Mouse (Mus musculus): ENCODE measurements around the gene Tcf7l1.

The Tcf7l1 gene

DNA sequence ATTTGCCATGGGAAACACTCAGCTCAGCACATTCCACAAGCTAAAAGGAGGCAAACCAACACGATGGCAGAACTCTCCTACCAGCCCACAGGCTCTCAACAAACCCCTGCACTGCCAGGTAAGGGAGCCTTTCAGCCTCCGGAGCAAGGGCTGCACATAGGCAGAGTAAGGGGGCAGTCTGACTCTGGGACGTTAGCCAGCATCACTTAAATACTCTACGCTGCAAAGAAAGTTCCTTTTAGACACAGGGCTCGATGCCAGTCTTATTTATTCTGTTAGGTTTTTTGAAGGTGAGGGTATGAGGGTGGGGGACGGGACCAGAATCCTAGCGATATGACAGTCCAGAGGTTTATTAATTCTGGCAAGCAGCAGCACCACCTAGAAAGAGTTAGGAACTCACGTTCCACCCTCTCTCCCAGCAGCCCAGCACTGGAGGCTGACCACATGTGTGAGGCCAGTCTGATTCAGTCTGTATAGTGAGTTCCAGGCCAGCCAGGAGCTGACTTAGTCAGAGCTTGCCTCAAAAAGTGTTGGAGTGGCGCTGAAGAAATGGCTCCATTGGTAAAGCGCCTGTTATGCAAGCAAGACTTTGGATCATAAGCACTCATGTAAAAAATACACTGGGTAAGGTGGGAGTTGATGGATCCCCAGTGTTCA is 44.8 kb downstream of the Tcf7l1 start:
- DNase-seq (ENCODE audit: low spot score): no peak

DNA sequence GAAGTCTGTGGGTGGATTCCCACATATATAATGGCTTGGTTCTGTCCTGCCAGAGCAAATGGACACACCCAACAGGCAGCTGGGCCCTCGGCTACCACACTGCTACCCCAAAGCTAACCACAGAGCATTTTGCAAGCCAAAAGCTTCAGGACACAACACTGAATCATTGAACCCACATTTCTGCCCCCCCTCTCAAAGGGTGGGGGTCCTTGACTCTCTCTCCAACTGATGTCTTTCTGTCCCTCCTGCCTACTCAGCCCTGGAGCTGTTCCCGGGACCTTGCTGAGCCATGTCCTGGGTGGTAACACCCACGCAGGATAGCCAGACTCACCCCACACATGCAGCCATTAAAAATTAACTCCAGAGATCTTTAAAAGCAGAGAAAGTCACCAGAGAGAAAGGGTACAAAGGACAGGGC is 45.4 kb downstream of the Tcf7l1 start:
- no peak for DNase-seq (ENCODE audit: low spot score)

DNA sequence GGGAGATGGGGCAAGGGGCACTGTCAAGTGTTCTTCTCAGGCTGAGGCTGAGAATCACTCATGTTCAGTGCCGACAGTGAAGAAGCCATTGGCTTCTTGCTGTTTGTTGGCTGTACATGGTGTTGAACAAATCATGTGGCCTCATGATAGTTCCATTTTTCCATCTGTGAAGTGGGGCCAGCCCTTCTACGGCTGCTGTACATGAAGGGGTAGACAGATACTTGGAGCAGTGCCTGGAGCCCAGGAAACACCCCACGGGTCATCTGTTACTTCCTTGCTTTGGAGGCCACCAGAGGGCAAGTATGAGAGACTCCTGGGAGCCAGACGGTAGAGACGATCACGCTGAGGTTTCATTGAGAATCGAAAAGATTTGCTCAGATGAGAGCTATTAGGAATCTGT is 46.7 kb downstream of the Tcf7l1 start:
- no peak for DNase-seq (ENCODE audit: low spot score)

DNA sequence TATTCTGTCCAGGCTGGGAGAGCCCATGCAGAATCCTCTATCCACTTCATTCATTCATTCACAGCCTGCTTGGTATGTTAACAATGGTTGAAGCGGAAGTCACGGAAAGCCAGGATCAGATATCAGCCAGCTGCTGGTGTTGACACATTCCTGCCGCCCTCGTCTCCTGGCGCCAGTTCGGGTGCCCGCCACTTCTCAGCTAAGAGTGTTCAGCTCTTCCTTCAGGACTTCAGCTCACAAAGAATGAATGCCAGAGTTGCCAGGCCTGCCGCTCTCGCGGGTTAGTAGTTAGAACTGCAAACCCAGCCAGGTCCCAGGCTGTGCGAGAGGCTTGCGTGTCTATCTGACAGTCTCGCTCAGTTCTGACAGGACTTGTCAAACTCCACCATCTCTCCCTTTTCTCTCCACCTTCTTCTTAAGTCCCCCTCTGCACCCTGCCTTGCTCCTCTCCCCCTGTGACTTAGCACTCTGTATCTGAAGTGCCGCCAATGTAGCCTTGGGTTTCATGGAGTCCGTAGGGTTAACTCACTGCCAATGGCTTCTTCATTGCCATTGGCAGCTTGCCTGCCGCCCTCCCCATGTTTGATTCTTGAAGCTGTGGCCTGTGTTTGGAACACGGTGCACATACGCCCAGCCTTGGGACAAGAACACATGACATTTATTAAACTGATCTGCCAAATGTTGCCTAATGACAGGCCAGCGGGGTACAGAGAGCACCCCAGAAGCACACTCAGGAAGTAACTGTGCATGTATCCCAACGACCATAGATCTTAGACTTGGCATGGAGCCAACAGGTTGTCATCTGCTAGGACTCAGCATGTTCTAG is 48.2 kb downstream of the Tcf7l1 start:
- peak; percentile 62 for DNase-seq (ENCODE audit: low spot score)

DNA sequence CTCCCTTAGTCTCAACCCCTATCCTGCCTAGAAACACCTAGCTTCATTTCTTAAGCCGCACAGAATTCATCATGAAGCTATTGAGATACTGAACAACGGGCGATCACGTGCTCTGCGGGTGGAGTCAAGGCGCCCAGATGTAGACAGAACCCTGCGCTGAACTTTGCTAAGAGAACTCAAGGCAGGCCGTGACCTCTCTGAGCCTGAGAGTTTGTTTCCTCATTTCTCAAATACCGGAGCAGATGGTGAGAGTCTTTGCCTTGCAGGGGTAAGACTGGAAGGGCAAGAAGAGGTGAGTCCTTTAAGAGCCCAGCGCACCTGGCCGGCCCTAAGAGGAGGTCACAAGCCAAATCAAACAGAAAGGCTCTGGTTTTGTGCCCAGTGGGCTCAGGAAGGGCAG is 52.2 kb downstream of the Tcf7l1 start:
- no peak for DNase-seq (ENCODE audit: low spot score)

DNA sequence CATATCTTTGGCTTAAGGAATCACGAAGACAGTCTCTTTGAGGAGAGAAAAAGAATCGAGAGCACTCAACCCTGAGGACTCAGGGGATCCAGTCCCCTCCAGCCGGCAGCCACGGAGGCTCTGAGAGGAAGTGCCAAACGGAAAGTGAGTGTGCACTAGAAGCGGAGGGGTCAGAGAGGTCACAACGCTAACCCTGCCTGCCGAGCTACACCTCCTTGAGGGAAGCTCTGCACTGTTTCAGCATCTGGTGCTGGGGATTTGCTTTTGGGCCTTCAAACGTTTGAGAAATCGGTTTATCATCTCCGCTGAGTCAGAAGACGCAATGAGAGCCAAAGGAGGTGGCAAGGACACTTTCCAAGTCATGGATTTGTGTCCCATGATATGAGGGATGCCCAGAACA is 53.8 kb downstream of the Tcf7l1 start:
- DNase-seq (ENCODE audit: low spot score): peak; percentile 84

DNA sequence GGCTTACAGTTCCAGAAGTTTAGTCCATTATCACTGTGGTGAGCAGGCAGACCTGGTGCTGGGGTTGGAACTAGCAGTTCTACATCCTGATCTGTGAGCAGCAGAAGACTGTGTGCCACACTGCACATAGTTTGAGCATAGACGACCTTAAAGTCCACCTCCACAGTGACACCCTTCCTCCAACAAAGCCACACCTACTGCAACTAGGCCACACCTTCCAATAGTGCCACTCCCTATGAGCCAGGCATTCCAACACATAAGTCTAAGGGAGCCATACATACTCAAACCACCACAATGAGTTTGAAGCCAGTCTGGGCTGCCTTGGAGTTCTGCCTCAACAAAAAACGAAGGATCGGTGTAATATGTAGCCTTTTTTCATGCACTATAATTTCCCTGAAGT is 55.7 kb downstream of the Tcf7l1 start:
- DNase-seq (ENCODE audit: low spot score): no peak

DNA sequence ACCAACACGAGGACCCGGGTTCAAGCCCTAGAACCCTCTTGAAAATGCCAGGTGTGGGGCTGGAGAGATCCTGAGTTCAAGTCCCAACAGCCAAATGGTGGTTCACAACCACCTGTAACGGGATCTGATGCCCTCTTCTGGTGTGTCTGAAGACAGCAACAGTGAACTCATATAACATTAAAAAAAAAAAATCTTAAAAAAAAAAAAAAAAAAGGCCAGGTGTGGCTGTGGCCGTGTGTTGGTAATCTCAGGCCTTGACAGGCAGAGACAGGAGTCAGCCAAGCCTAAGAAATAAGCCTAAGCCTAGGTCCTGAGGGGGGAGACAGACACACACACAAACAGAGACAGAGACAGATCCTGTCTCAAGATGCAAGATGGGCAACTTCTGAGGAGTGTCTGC is 56.9 kb downstream of the Tcf7l1 start:
- no peak for DNase-seq (ENCODE audit: low spot score)

DNA sequence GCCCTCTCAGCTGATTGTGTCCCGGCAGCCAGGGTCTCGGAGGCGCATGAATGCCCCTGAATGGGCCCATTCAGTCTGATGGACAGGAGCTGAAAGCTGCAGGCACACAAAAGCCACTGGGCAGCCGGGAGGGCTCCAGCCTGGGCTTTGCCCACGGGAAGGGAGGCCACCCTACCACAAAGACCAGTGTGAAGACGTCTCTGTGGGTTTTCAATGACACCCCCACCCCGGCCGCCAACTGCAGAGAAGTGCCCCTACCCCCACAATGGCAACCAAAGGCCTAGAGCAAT is 58.5 kb downstream of the Tcf7l1 start:
- DNase-seq (ENCODE audit: low spot score): peak; percentile 80

DNA sequence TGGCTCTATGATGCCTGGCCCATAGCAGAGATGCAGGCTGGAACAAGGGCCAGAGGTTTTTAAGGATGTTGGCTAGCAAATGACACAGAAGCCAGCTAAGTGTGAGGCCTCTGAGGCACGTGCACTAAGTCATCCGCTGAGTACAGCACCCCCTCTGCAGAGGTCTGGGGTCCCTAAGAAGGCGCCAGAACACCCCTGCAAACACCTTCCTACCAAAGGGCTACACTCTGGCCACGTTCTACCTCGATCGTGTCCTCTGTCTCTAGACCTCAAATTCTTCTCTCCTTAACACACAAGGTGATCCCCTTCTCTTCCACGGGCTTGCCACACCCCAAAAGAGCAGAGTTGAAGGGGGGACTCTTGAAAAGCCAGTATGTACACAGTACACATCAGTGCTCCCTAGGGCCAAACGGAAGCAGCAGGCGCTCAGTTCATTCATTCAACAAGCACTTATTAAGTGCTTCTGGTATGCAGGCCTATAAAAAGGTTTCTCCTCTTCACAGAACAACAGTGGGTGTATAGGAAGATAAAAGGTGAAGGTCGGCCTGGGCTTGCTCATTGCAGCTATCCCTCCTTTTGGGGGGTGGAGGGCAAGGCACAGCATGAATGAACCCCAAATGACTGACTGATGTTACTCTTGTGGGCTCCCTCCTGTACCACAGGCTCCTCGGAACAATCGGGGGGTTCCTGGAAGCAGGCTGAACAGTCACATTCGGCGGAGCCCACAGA is 59.1 kb downstream of the Tcf7l1 start:
- no peak for DNase-seq (ENCODE audit: low spot score)

DNA sequence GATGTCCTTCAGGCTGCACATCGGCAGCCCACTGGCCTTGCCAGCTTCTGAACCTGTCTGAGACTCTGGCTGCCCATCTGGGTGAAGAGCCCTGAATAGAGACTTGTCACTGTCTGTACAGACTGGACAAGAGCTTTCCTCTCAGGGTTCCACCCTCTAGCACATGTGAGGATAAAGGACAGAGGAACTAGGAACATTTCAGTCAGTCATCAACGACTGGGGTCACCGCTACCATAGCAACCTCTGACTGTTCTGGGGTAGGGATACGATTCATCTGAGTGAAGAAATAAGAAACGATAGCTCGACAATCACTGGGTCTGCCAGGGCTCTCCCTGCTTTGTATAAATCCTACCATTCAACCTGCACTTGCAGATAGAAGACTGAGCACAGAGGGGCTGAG is 61.2 kb downstream of the Tcf7l1 start:
- peak; percentile 62 for DNase-seq (ENCODE audit: low spot score)

DNA sequence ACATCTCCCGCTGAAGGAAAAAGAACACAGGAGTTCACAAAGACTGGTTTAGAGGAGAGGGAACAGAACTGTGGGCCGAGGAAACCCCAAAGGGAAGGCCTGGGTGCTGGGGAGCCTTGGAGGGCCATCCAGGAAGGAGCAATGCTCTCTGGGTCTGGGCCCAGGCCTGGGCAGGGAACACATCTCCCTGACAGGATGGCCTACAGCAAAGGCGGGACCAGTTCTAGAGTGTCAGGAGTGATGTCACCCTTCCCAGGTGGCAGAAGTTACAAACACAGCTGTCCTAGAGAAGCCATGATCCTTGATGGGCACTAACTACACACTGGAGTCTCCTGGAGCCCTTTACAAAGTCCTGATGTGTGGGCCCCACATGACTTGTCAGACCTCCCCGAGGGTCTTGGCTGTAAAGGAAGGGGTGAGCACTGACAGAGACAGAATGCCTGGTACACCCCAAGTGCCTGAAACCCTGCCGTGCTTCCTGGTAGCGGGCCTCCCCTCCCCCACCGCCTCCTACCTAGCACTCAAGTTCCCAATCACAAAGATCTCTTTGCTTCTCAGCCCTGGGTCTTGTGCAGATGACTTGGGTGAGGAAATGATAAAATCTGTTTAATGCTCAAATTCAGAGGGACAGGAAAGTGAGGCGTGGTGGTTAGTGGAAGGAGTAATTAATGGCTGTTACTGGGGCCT is 64.4 kb downstream of the Tcf7l1 start:
- no peak for DNase-seq (ENCODE audit: low spot score)

DNA sequence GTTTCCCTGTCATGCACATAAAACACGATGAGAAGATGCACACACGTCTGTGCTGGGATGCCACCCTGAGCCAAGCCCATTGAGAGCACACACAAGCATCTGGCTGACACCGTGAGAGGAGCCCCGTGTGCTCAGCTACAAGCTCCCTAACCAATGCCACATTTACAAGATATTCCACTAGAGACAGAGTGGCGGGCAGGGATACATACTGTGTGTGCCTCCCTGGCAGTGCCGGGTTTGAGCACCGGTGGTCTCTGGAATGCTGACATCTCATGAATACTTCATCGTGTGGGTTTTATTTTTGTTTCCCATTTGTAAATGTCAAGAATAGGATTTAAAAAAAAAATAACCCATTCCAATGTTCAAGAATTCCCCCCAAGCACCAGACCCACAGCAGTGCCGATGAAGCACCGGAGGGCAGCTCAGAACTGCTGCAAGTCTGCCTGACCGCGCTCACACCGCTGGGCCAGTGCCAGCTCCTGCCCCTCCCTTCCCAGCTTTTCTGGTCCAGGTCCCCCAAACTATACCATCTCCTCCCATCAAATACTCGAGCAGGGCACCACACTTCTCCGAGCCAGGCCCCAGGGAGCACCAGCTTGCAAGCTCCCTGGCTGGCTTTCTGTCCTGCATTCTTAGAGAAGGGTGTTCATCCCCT is 65.2 kb downstream of the Tcf7l1 start:
- no peak for DNase-seq (ENCODE audit: low spot score)

DNA sequence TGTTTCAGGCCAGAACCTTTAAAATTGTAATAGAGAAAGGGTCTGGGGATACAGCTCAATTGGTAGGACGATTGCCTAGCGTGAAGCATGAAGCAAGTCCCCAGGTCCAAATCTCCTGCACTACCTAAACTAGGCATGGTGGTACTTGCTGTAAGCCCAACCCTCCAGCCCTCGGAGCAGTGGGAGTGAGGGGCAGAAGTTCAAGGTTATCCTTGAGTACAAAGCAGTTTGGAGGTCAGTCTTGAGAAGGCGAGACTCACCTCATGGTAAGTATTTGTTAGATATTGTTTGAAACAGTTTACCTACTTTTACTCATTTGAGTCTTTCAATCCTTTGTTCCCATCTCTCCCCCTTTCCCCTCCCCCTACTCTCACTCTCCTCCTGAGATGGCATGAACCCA is 65.9 kb downstream of the Tcf7l1 start:
- DNase-seq (ENCODE audit: low spot score): no peak

DNA sequence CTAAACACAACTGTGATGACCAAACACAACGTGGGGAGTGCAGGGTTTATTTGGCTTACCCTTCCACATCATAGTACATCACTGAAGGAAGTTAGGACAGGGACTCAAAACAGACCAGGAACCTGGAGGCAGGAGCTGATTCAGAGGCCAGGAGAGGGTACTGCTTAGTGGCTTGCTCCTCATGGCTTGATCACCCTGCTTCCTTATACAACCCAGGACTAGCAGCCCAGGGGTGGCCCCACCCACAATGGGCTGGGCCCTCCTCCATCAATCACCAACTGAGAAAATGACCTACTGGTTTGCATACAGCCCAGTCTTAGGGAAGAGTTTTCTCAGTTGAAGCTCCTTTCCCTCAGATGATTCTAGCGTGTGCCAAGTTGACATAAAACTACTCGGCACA is 68.2 kb downstream of the Tcf7l1 start:
- no peak for DNase-seq (ENCODE audit: low spot score)

DNA sequence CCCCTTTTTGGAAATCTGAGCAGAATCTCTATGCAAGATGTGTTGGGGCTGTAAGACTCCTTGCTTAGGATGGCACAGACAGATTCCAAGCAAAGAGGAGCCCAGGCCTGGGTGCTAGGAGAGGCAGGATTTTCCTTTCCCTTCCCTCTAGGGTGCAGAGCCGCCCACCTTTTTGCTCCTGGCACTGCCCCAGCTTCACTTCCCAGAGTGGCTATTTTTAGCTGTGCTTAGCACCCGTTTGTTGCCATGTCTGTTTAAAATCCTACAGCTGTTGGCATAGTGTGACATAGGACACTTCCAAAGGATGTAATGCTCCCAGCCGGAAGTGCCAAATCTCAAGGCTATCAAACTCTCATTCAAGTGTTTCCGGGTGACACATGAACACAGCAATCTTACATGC is 74.3 kb downstream of the Tcf7l1 start:
- no peak for DNase-seq (ENCODE audit: low spot score)

DNA sequence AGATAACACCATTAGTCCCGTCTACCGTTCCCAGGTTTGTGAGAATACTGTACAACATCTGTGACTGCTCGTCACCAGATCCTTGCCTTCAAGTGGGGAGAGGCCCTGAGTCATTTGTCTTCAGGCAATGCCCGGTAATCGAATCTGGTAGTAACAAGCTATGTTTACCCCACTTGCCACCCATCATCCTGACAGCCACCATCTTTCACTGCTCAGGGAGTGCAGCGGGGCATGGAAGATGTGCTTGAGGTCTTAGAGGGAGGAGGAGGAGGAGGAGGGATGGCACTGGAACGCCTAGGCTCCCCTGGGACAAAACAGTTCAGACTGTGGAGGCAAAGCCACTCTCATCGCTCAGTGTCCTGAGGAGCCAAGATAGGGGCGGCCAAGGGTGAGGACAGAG is 74.8 kb downstream of the Tcf7l1 start:
- peak; percentile 65 for DNase-seq (ENCODE audit: low spot score)

DNA sequence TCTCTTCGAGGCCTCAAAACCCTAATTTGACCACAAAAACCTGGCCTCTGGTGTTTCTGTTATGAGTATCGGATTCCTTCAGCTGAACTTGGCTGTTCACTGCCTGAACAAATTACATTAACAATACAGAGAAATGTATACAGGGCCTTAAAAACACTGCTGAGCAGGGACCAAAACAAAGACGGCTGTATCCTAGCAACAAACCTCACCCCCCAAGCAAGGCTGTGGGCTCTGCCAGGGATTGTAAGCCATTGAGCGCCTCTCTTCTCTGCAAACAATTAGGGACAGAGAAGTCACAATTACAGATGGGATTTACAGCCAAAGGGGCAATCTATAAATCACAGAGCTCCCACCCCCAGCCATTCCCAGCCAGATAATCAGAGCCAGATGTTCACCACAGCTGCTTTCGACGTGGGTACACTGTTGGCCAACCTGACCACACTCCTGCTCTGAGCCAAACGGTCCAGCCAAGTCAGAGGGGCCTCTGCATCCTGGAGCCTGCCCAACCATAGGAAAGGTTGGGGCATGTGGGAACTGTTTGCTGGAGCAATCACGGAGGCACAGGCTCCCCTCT is 77.5 kb downstream of the Tcf7l1 start:
- DNase-seq (ENCODE audit: low spot score): peak; percentile 84

DNA sequence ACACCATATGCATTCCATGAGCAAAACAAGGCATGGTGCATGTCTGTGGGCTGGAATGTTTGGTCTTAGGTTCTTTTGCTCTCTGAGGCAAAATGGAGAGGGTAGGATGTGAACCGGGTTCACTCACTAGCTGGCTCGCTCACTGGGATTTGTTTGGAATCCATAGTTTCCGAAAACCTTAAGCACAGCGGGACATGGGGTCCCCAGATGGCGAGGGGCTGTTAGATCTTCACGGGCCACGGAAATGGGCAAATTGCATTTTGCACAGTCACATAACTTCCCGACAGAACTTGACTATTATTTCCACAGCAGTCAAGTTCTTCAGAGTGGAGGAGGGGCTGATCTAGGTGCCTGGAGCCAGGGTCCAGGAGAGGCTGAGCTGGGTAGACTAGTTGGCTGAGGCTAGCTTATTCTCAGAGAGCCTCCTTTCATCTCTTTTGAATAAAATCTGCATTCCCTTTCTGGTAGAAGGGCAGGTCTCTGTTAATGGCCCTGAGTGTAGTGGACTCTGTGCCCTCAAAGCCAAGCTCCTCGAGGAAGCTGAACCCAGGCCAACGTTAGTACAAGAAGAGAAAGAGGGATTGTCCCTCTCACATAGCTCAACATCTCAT is 78.1 kb downstream of the Tcf7l1 start:
- no peak for DNase-seq (ENCODE audit: low spot score)

DNA sequence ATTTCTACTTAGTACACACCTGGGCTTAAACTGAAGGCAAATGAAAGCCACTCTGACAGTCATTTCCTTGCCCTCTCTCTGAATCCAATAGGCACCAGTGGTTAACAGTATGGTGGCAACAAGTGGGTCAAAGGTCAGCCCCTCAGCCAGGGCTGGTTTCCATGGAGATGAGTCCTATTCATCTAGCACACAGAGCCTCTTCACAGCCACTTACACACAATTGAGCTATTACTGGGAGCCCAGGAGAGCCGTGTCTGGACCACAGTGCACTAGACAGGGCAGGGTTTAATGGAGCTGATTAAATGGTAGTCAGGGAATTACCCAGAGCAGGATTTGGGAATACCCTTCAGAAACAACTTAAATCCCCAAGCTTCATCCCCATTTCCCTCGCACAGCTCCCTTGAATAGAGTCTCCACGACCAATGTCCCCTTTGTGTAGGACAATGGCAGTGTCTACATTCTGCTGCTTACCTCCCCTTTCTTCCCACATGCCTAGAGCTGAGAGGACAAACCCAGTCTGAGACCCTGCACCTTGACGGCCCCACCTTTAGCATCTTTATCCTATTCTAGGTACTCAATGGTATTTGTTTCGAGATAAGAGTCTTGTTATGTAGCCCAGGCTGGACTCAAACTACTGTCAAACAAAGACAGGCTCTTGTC is 89.5 kb downstream of the Tcf7l1 start:
- peak; percentile 94 for DNase-seq (ENCODE audit: low spot score)

DNA sequence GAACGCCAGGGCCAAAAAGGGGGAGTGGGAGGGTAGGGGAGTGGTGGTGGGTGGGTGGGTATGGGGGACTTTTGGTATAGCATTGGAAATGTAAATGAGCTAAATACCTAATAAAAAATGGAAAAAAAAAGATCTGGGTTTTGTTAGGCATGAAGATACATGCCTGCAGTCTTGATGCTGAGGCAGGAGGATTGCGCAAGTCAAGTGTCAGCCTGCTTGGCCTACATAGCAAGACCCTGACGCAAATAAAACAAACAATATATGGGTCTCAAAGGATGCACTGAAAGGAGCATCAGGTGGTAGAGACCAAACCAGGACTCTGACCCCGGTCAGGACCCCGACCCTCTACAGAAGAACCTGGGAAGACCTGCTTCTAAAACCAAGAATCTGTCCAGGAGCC is 90.5 kb downstream of the Tcf7l1 start:
- no peak for DNase-seq (ENCODE audit: low spot score)

All from embryo, embryonic 10 days (tissue).